Mouse (Mus musculus): Measurements from ENCODE around the gene Nfil3.

GRCm38 (mm10) chr13:53019532-53019931 is 38.7 kb upstream of the Nfil3 start:
- TF ChIP-seq UBTF (IDR thresholded peaks at IDR 0.05; ENCODE audit: low read depth, low read length) (no peak), CTCF (conservative IDR thresholded peaks at IDR 0.05 in 1 of 2, IDR thresholded peaks at IDR 0.05 in 1 of 2; ENCODE audit: low read depth in 2 of 2, low read length in 2 of 2) (peak in 1 of 2 experiments; percentile 67; a peak in 3 of 4 replicates), MXI1 (IDR thresholded peaks at IDR 0.05; ENCODE audit: low read depth, low read length) (no peak), ZC3H11A (IDR thresholded peaks at IDR 0.05; ENCODE audit: low read depth, low read length) (no peak), KAT2A (IDR thresholded peaks at IDR 0.05; ENCODE audit: insufficient replicate concordance, low read length) (no peak), MAX (IDR thresholded peaks at IDR 0.05; ENCODE audit: low read length) (no peak), POLR2A (IDR thresholded peaks at IDR 0.05; ENCODE audit: low read depth, low read length) (no peak), ZMIZ1 (IDR thresholded peaks at IDR 0.05; ENCODE audit: low read depth, low read length) (no peak), HCFC1 (IDR thresholded peaks at IDR 0.05; ENCODE audit: low read depth, low read length) (no peak), NRF1 (IDR thresholded peaks at IDR 0.05; ENCODE audit: low read depth, low read length) (no peak), ZNF384 (IDR thresholded peaks at IDR 0.05; ENCODE audit: low read depth, low read length) (no peak), ELF1 (IDR thresholded peaks at IDR 0.05; ENCODE audit: low read depth, low read length) (no peak)
